Mouse (Mus musculus) kidney, adult 10 weeks (tissue): Measurements from ENCODE around the gene Klk5. TPM values are rescaled to one million over a fixed set of nuclear protein-coding genes. Genes with fewer than 3 reads are reported as not detected.

Experiments used
- polyA plus RNA-seq: library from polyadenylated mRNA; stranded (reverse); fragments of 350-450 nt; fragmentation: Illumina TruSeq; extraction: RNeasy Lipid Tissue Mini Kit (QIAGEN cat#74804); gene quantifications from one replicate; pipeline ENCODE4 v1.2.3, GENCODE M21; 2014; ENCODE audit warnings: low read depth, low replicate concordance

Klk5 gene
- not detected for polyA plus RNA-seq

GRCm38 (mm10) chr7:43841701-43842100, at the start of gene Klk5:
Gene Klk5, plus strand, starts transcription at chr7:43841971.

GRCm38 (mm10) chr7:43797333-43797769, 44.4 kb upstream of the Klk5 start, which contains the start of gene Klk8:
Gene Klk8, plus strand, starts transcription at chr7:43797577.

GRCm38 (mm10) chr7:43810994-43811393, 30.8 kb upstream of the Klk5 start, which contains the start of gene Klk7:
Gene Klk7, plus strand, starts transcription at chr7:43811294.

GRCm38 (mm10) chr7:43824199-43824598, 17.6 kb upstream of the Klk5 start, which contains the start of gene Klk6:
Gene Klk6, plus strand, starts transcription at chr7:43824499.

GRCm38 (mm10) chr7:43880912-43881311, 39.1 kb downstream of the Klk5 start, which contains the start of gene Klk4:
Gene Klk4, plus strand, starts transcription at chr7:43881160.

Other genes with a start within 250 kb of the Klk5 start
- not detected for gene Zfp819, start 234.8 kb upstream of the Klk5 start, polyA plus RNA-seq
- not detected for gene Ceacam18, start 207.3 kb upstream of the Klk5 start, polyA plus RNA-seq
- gene Siglece, start 181.8 kb upstream of the Klk5 start, polyA plus RNA-seq, result 0.32 TPM
- gene Ctu1, start 170.0 kb upstream of the Klk5 start, polyA plus RNA-seq, result 1.4 TPM
- not detected for gene Klk14, start 151.6 kb upstream of the Klk5 start, polyA plus RNA-seq
- not detected for gene Klk13, start 129.4 kb upstream of the Klk5 start, polyA plus RNA-seq
- not detected for gene Klk12, start 73.1 kb upstream of the Klk5 start, polyA plus RNA-seq
- not detected for gene Klk11, start 67.4 kb upstream of the Klk5 start, polyA plus RNA-seq
- not detected for gene Klk10, start 60.9 kb upstream of the Klk5 start, polyA plus RNA-seq
- not detected for gene Klk9, start 50.1 kb upstream of the Klk5 start, polyA plus RNA-seq
- gene Klk8, start 44.4 kb upstream of the Klk5 start, polyA plus RNA-seq, result not detected
- gene Klk7, start 30.7 kb upstream of the Klk5 start, polyA plus RNA-seq, result not detected
- not detected for gene Klk6, start 17.5 kb upstream of the Klk5 start, polyA plus RNA-seq
- not detected for gene Klk4, start 39.2 kb downstream of the Klk5 start, polyA plus RNA-seq
- not detected for gene Klk15, start 91.8 kb downstream of the Klk5 start, polyA plus RNA-seq
- 0.57 TPM for gene Klk1b8, start 108.7 kb downstream of the Klk5 start, polyA plus RNA-seq
- gene Klk1b1, start 124.8 kb downstream of the Klk5 start, polyA plus RNA-seq, result not detected
- gene Klk1b9, start 134.1 kb downstream of the Klk5 start, polyA plus RNA-seq, result 0.97 TPM
- not detected for gene Klk1b11, start 153.9 kb downstream of the Klk5 start, polyA plus RNA-seq
- not detected for gene Klk1b26, start 170.2 kb downstream of the Klk5 start, polyA plus RNA-seq
- gene Klk1b27, start 210.3 kb downstream of the Klk5 start, polyA plus RNA-seq, result 0.93 TPM